In the genomic region with DNA sequence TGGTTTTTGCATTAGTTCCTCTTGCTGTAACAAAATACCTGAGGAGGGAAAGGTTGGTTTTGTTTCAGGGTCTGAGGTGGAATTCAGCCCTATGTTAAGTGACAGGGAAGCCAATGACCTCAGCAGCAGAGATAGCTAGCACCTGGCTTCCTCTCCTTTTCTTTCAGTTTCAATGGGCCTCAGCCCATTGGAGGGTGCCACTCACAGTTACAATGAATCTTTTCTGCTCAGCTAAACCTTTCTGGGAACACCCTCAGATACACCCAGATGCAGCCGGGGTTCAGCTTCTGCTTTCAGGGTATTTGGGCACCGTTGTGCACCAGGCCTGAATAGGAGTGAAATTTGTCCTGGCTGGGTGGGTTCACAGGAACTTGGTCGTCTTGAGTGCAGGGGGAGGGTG, we compare ENCODE assay signal across 14 mouse cellular contexts. TPM values are rescaled to one million over a fixed set of nuclear protein-coding genes. Genes with fewer than 3 reads are reported as not detected.
A peak's percentile ranks its signal among the peaks of the same experiment; 100 is the strongest.
DNase-seq lines count a peak whose midpoint lies in the region; ATAC-seq and TF ChIP-seq lines count a peak whose summit lies in the region.
"Had no signal": no experiment of that assay in that cellular context is flagged by ENCODE, and none has a peak within 500 bp of the region (broad histone marks: within the 10 kb centered on the region; RNA-seq: fewer than 3 reads in every experiment).

No protein-coding gene starts in this region.

- H3K4me1 ChIP-seq in lung, adult 2 months (ENCODE audit: control insufficient read depth, insufficient read depth, low read length), result no peaks in the 10 kb centered on the region
- H3K4me1 ChIP-seq: liver, embryonic 13.5 days had no signal

- WGBS in lung, adult 2 months, result 54% methylated on average over 3 of the region's 3 CpGs

- no peak for TF ChIP-seq POLR2A in lung, adult 2 months (IDR thresholded peaks at IDR 0.05; ENCODE audit: borderline replicate concordance, extremely low read depth, low read depth, low read length)

- ATAC-seq in megakaryocyte progenitor cell, adult 5-6 weeks (replicated peaks; ENCODE audit: poor library complexity), result peak; percentile 18; the same call in 1 of the 2 replicates
- no peak for ATAC-seq in cerebellum, adult (ENCODE audit: insufficient number of reproducible peaks, low FRiP score, low TSS enrichment)
- no peak for ATAC-seq in megakaryocyte-erythroid progenitor cell, adult 5-6 weeks (replicated peaks; ENCODE audit: low FRiP score, low TSS enrichment, poor library complexity, severe bottlenecking)

- peak; percentile 19 for DNase-seq in lung, postnatal 36 days
- DNase-seq in lung, adult 2 months, result no peak
- DNase-seq in T-cell, adult 2 months (ENCODE audit: low spot score), result peak; percentile 23
- DNase-seq in spleen, postnatal 4 days (ENCODE audit: low spot score in 2 of 2), result peak; percentile 36 to 64
- DNase-seq in gastrocnemius, postnatal 25 days, result no peak
- DNase-seq: adrenal gland, postnatal 25 days; cerebellum, adult 11-12 months; embryo, embryonic 11 days; kidney, adult 11 months; liver, embryonic 13.5 days had no signal

- TF ChIP-seq CTCF in lung, adult 2 months (IDR thresholded peaks at IDR 0.05; ENCODE audit: insufficient read depth, low read length), result no peak

- H3K4me3 ChIP-seq in lung, adult 2 months (replicated peaks; ENCODE audit: extremely low read depth, low read depth, low read length), result no peak overlapping the region
- H3K4me3 ChIP-seq: liver, embryonic 13.5 days had no signal

RNA-seq across cellular contexts. Expression of a gene that starts 53.7 kb away (rescaled TPM):
- polyA plus RNA-seq in lung, adult 2 months (2012; rRNA removed), result 0.19 and 0.23 TPM in 2 replicates
- total RNA-seq in megakaryocyte progenitor cell, adult 5-6 weeks (2015), result 0.02 TPM in 1 of 2 replicates, not detected in the other
- total RNA-seq in megakaryocyte progenitor cell, adult 5-6 weeks (2017), result not detected in 2 replicates
- not detected for total RNA-seq in gastrocnemius, postnatal 25 days (2021)
- total RNA-seq in megakaryocyte-erythroid progenitor cell, adult 5-6 weeks (2014; fragmentation: Nextera tagmentation), result not detected in 2 replicates
- total RNA-seq in megakaryocyte-erythroid progenitor cell, adult 5-6 weeks (2017), result not detected in 2 replicates
- total RNA-seq: adrenal gland, postnatal 25 days; heart, postnatal 25 days had no signal
- polyA plus RNA-seq: liver, embryonic 13.5 days had no signal

Comparison
In these comparisons a context has a peak if more than half of its experiments do, and no peak if none do; other contexts are left out.
1. DNase-seq: peak in lung, postnatal 36 days (single experiment), T-cell, adult 2 months (single experiment) and spleen, postnatal 4 days (2 of 2); none in lung, adult 2 months (single experiment) and gastrocnemius, postnatal 25 days (single experiment).